Comparison of ENCODE assay signal across 10 mouse cellular contexts in genomic region chr7:142675644-142676043, GRCm38 (mm10). TPM values are rescaled to one million over a fixed set of nuclear protein-coding genes. Genes with fewer than 3 reads are reported as not detected.
DNase-seq lines count a peak whose midpoint lies in the region; ATAC-seq and TF ChIP-seq lines count a peak whose summit lies in the region.
"Had no signal": no experiment of that assay in that cellular context is flagged by ENCODE, and none has a peak within 500 bp of the region (broad histone marks: within the 10 kb centered on the region; RNA-seq: fewer than 3 reads in every experiment).

No protein-coding gene starts in this region.

- DNase-seq in adrenal gland, postnatal 10 days = peak; percentile 73
- no peak for DNase-seq in adrenal gland, postnatal 4 days (ENCODE audit: low spot score in 2 of 2)
- peak; percentile 77 for DNase-seq in 3T3-L1 (ENCODE audit: low read depth, low spot score)
- peak; percentile 59 for DNase-seq in c-Kit-positive CD71-positive TER-119-negative erythroid progenitor cells, embryonic 14.5 days (ENCODE audit: low read depth)
- peak; percentile 59 for DNase-seq in gastrocnemius, postnatal 14 days
- DNase-seq in kidney, postnatal 4 days = peak; percentile 78 to 82
- peak; percentile 94 for DNase-seq in lung, embryonic 14.5 days
- DNase-seq in urinary bladder, postnatal 36 days (ENCODE audit: low spot score in 2 of 2) = peak; percentile 42 to 43

- no peak overlapping the region for H3K4me2 ChIP-seq in lung, embryonic 14.5 days
- H3K4me2 ChIP-seq: neural tube, embryonic 12.5 days had no signal

- peak; percentile 57; the same call in 1 of the 2 replicates for ATAC-seq in lung, embryonic 14.5 days (ENCODE audit: insufficient read depth)

- H3K9me3 ChIP-seq in lung, embryonic 14.5 days (ENCODE audit: low read depth, low read length) = peaks cover 8% of the 10 kb centered on the region; the same call in 1 of the 2 replicates

- H3K27me3 ChIP-seq in lung, embryonic 14.5 days (ENCODE audit: insufficient read depth, low read length) = no peaks in the 10 kb centered on the region
- H3K27me3 ChIP-seq: neural tube, embryonic 12.5 days had no signal

- H3K9ac ChIP-seq in lung, embryonic 14.5 days = no peak overlapping the region
- H3K9ac ChIP-seq: neural tube, embryonic 12.5 days had no signal

- H3K4me3 ChIP-seq in lung, embryonic 14.5 days (ENCODE audit: low read depth, low read length) = no peak overlapping the region
- H3K4me3 ChIP-seq: neural tube, embryonic 12.5 days had no signal

- no peaks in the 10 kb centered on the region for H3K36me3 ChIP-seq in lung, embryonic 14.5 days (ENCODE audit: insufficient read depth)
- H3K36me3 ChIP-seq: neural tube, embryonic 12.5 days had no signal

- peak; percentile 72 for TF ChIP-seq CTCF in lung, embryonic 14.5 days (IDR thresholded peaks at IDR 0.05; ENCODE audit: low read depth)

- 3% methylated on average over 3 of the region's 3 CpGs for WGBS in lung, embryonic 14.5 days

- intact Hi-C loops in gastrocnemius, postnatal 14 days (cut with DNase I; ENCODE audit: low total_unique reads) = loop anchor here (2.0 to 10.0 kb wide), 3 partner anchors 65 to 341 kb away; no protein-coding TSS in a partner anchor

- no peaks in the 10 kb centered on the region for H3K4me1 ChIP-seq in lung, embryonic 14.5 days (ENCODE audit: insufficient read depth)
- H3K4me1 ChIP-seq: neural tube, embryonic 12.5 days had no signal

- no peak overlapping the region for H3K27ac ChIP-seq in lung, embryonic 14.5 days (ENCODE audit: low read depth)
- H3K27ac ChIP-seq: neural tube, embryonic 12.5 days had no signal

RNA-seq across cellular contexts. Expression of gene Gm49394, which starts 5.9 kb away (rescaled TPM):
- under 1 TPM in 1 of 2 experiments, not detected in 1; 0.09 TPM for total RNA-seq in adrenal gland, postnatal 10 days (2021)
- total RNA-seq in adrenal gland, postnatal 4 days (2021) = under 1 TPM in 1 of 2 experiments, not detected in 1; 0.11 TPM
- under 1 TPM; 0.22 to 0.86 TPM for total RNA-seq in gastrocnemius, postnatal 14 days (2021)
- not detected in 2 replicates for polyA plus RNA-seq in lung, embryonic 14.5 days (2014; fragmentation: Nextera tagmentation; extraction: Ambion mirVana)
- total RNA-seq: heart, adult 18-20 months had no signal
- polyA plus RNA-seq: neural tube, embryonic 12.5 days had no signal

RNA-seq across cellular contexts. Expression of gene Igf2, which starts 9.0 kb away (rescaled TPM):
- 1,000 to 10,000 TPM; 1,376 to 1,421 TPM for total RNA-seq in adrenal gland, postnatal 10 days (2021)
- total RNA-seq in adrenal gland, postnatal 4 days (2021) = 1,000 to 10,000 TPM in 1 of 2 experiments, 100 to 1,000 TPM in 1; 616 to 1,339 TPM
- total RNA-seq in gastrocnemius, postnatal 14 days (2021) = 1,000 to 10,000 TPM; 2,828 to 3,358 TPM
- polyA plus RNA-seq in lung, embryonic 14.5 days (2014; fragmentation: Nextera tagmentation; extraction: Ambion mirVana) = 437 and 452 TPM in 2 replicates

Comparison
In these comparisons a context has a peak if more than half of its experiments do, and no peak if none do; other contexts are left out.
1. DNase-seq: peak in adrenal gland, postnatal 10 days (single experiment), 3T3-L1 (single experiment), c-Kit-positive CD71-positive TER-119-negative erythroid progenitor cells, embryonic 14.5 days (single experiment), gastrocnemius, postnatal 14 days (single experiment), kidney, postnatal 4 days (2 of 2), lung, embryonic 14.5 days (single experiment) and urinary bladder, postnatal 36 days (2 of 2); none in adrenal gland, postnatal 4 days (0 of 2).